Mouse (Mus musculus) kidney, adult 2 months (tissue): ENCODE data around the gene 7420426K07Rik. TPM values are rescaled to one million over a fixed set of nuclear protein-coding genes. Genes with fewer than 3 reads are reported as not detected.

Experiments
- DNase-seq: peaks from one replicate; pipeline ENCODE4 v3.0.0; 2021
- H3K27ac ChIP-seq: fragments of 200-500 bp; 2 replicates; pipeline ENCODE4 v1.5.1; 2012; ENCODE audit warnings: low read depth, low read length, control low read depth, inconsistent platforms; ENCODE audit not compliant: insufficient read depth
- H3K27me3 ChIP-seq: fragments of 200-500 bp; replicated peaks from 2 replicates; pipeline ENCODE4 v1.6.1; 2012; ENCODE audit warnings: mild to moderate bottlenecking, moderate library complexity, low read length, inconsistent platforms; ENCODE audit not compliant: control insufficient read depth, insufficient read depth
- H3K36me3 ChIP-seq: fragments of 200-500 bp; 2 replicates; pipeline ENCODE4 v1.6.1; 2012; ENCODE audit warnings: mild to moderate bottlenecking, moderate library complexity, low read length, inconsistent platforms; ENCODE audit not compliant: control insufficient read depth, insufficient read depth
- H3K4me1 ChIP-seq: fragments of 200-500 bp; 2 replicates; pipeline ENCODE4 v1.6.1; 2011; ENCODE audit warnings: low read length; ENCODE audit not compliant: control insufficient read depth, insufficient read depth
- H3K4me3 ChIP-seq: fragments of 200-500 bp; 2 replicates; pipeline ENCODE4 v1.5.1; 2011; ENCODE audit warnings: mild to moderate bottlenecking, low read depth, low read length, control low read depth; ENCODE audit not compliant: insufficient read depth
- CTCF ChIP-seq: fragments of 200-500 bp; conservative IDR thresholded peaks from 2 replicates; pipeline ENCODE4 v1.5.1; 2011; ENCODE audit warnings: low read depth, mild to moderate bottlenecking, control low read depth, low read length, moderate library complexity, mixed read lengths; ENCODE audit not compliant: insufficient read depth, insufficient read length
- POLR2A ChIP-seq: fragments of 200-500 bp; IDR thresholded peaks from one replicate; pipeline ENCODE4 v1.6.1; 2011; ENCODE audit warnings: low read depth, low read length, control low read depth
- WGBS: fragments of 180-500 bp; shearing (Covaris S2); methylation state at CpG from one replicate; pipeline ENCODE4 v1.1.7; 2018; 5-methylcytosine and 5-hydroxymethylcytosine counted together
- polyA plus RNA-seq: library from polyadenylated mRNA; depleted of rRNA; stranded (reverse); fragments of >200 nt; gene quantifications from 2 replicates; pipeline ENCODE4 v1.2.3, GENCODE M21; 2012

The 7420426K07Rik gene
- polyA plus RNA-seq, 1 experiment: not detected

DNA sequence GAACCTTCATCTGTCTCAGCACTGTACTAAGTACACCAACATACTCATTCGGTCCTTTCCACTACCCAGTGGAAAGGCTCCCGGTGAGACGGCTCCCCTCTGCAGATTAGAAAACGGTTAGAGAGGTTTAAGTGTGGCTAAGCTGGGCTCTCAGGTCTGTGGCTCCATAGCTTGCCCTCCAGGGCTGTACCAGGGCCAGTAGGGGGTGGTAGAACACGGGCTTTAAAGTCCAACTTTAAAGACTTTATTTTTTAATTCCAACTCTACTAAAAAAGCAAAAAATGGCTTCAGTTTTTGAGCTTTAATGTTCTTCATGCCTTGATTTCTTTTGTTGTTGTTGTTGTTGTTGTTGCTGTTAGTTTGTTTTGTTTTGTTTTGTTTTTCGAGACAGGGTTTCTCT is 21.3 kb downstream of the 7420426K07Rik start:
- H3K4me3 ChIP-seq: no peak overlapping the region
- H3K27me3 ChIP-seq: no peaks in the 10 kb centered on the region
- no peaks in the 10 kb centered on the region for H3K4me1 ChIP-seq
- DNase-seq: no peak
- TF ChIP-seq POLR2A: no peak
- no peak for TF ChIP-seq CTCF
- 71% methylated on average over 6 of the region's 6 CpGs for WGBS
- H3K27ac ChIP-seq: no peak overlapping the region
- no peaks in the 10 kb centered on the region for H3K36me3 ChIP-seq

DNA sequence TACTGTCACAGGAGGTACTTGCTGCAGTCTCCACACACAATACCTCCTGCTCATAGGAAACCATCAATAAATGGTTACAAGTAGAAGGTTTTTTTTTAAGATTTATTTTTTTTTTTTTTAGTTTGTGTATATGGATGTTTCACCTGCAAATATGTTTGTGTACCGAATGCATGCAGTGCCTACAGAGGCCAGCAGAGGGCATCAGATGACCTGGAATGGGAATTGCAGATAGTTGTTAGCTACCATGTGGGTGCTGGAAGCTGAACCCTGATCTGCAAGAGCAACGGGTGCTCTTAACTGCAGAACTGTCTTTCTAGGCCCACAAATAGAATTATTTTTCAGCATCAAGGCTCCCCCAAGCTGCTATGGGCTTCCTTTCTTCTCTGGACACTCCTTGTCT is 26.6 kb downstream of the 7420426K07Rik start:
- H3K27me3 ChIP-seq: no peaks in the 10 kb centered on the region
- H3K27ac ChIP-seq: no peak overlapping the region
- no peaks in the 10 kb centered on the region for H3K36me3 ChIP-seq
- WGBS: 81% methylated on average over 2 of the region's 2 CpGs
- H3K4me1 ChIP-seq: no peaks in the 10 kb centered on the region
- TF ChIP-seq POLR2A (no peak), CTCF (peak; percentile 18; the same call in 1 of the 2 replicates)
- no peak overlapping the region for H3K4me3 ChIP-seq
- DNase-seq: no peak

DNA sequence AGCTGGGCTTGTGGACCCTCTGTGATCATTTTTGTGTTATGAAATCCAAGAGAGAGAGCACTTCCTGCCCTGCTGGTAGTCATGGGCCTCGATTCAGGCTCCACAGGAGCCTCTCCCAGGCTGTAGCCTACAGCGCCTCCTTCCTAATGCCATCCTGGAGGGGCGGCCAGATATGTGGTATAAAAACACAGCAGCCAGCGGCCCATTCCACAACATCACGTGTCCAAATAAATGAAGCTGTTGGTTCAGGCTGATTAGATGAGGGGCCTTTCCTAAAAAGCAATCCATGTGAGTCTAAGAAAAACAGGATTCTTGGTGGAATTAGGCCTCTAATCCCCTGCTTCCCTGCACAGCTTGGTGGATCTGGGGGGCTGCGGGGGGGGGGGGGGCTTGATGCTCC is 30.0 kb downstream of the 7420426K07Rik start:
- no peak for TF ChIP-seq POLR2A
- no peak for TF ChIP-seq CTCF
- 52% methylated on average over 6 of the region's 6 CpGs for WGBS
- H3K4me3 ChIP-seq: no peak overlapping the region
- no peaks in the 10 kb centered on the region for H3K36me3 ChIP-seq
- DNase-seq: no peak
- no peaks in the 10 kb centered on the region for H3K27me3 ChIP-seq
- no peaks in the 10 kb centered on the region for H3K4me1 ChIP-seq
- no peak overlapping the region for H3K27ac ChIP-seq

DNA sequence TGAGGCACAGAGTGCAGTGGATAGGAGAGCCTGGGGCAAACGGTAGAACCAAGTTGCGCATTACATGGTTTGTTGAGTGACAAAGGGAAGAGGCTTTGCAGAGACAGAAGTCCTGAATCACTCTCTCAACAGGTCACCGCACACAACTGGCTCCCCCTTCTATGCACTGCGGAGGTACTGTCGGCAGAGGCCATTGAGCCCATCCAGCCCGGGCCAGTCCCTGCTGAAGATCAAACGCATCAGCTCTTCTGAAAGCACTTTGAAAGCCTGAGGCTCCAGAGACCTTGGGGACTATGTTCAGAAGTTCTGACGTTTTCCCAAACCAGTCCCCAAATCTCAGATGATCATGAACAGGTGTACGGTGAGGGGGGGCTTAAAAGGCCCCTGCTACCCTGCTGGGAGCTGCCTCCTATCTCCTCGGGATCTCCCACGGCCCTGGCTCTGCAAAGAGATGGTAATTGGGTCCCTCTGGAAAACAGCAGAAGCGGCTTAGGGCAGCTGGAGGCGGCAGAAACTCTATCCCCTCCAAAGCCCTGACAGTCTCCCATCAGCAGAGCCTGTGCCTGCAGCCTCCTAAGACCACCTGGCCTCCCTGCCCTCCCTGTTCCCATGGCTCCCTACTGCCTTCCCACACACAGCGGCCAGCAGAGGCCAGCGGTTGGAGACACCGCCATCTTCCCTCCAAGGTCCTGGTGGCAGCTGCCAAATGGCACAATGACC is 32.4 kb downstream of the 7420426K07Rik start:
- 26% methylated on average over 16 of the region's 16 CpGs for WGBS
- Histone ChIP-seq H3K4me3 (no peak overlapping the region), H3K36me3 (no peaks in the 10 kb centered on the region), H3K27ac (no peak overlapping the region), H3K4me1 (no peaks in the 10 kb centered on the region), H3K27me3 (no peaks in the 10 kb centered on the region)
- DNase-seq: no peak
- TF ChIP-seq POLR2A (no peak), CTCF (no peak)

DNA sequence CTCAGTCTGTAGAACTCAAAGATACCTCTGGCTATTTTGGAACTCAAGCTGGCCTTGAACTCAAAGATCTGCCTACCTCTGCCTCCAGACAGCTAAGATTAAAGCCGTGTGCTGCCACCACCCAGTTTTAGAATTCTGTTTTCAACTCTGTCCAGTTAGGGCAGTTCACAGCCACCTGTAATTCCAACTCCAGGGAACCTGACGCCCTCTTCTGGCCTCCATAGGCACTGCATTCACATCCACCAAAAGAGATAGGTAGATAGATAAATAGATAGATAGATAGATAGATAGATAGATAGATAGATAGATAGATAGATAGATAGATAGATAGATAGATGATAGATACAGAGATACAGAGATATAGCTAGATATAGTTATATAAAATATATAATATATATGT is 36.4 kb downstream of the 7420426K07Rik start:
- Histone ChIP-seq H3K36me3 (no peaks in the 10 kb centered on the region), H3K27ac (no peak overlapping the region), H3K4me3 (no peak overlapping the region), H3K4me1 (no peaks in the 10 kb centered on the region), H3K27me3 (no peaks in the 10 kb centered on the region)
- no peak for DNase-seq
- TF ChIP-seq POLR2A (no peak), CTCF (peak; percentile 45)
- 18% methylated on average over 2 of the region's 2 CpGs for whole genome bisulfite sequencing

DNA sequence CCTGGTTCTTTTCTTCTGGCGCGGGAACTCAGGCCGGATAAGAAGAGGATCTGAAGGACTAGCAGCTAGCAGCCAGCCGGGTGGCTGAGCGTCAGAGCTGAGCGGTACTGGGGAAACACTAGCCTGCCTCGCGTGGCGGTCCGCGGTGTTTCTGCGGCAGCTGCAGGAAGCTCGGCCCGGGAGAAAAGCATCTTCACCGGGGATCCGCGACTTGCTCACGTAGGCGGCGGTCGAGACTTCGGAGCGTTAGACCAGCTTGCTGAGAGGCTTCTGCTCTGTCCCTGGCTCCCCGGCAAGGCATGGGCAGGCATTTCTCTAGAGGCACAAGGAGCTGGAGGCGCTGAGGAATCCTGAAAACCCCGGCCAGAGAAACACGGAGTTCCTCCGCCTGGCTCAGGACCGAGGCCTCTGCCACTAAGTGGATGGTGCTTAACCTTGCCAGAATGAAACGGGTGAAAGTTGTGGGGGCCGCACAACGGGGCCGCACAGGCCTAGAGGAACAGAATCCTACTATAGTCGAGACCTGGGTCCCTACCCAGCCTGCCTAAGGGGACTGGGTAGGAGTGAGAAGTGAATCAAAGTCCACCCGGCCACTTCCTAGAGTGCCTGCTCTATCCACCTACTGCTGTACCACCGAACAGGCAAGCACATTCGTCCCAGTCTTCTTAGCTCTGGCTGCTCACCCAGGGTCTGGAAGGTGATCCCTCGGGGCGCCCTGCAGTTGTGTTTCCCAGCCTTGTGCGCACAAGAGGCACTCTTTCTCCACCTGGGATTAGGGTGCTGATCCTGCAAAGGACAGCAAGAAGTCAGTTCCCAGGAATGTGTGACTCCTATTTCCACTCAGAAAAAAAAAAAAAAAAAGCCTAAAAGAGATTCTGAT is 49.5 kb downstream of the 7420426K07Rik start:
- WGBS: 1% methylated on average over 40 of the region's 40 CpGs

DNA sequence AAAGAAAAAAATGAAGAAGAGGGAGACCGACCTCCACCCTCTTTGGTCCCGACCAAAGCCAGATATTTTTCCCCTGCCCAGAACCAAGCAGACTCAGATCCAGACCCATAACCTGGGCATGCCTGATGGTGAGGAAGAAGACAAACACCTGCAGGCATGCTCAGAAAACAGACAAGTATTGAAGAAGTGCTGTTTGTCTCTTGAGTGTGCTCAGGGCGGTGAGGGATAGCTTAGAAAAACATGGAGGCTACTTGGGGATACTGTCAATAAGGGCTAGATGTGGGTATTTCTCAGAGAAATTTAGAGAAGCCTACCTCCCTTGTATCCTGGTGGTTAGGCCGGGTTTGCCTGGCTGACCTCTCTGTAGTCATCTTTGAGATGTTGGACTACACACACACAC is 50.4 kb downstream of the 7420426K07Rik start:
- H3K27me3 ChIP-seq: peaks cover 20% of the 10 kb centered on the region

More for the DNA sequence above, 49.5 kb downstream of the 7420426K07Rik start:
- Histone ChIP-seq H3K36me3 (no peaks in the 10 kb centered on the region), H3K4me1 (no peaks in the 10 kb centered on the region), H3K4me3 (no peak overlapping the region), H3K27ac (no peak overlapping the region), H3K27me3 (peaks cover 17% of the 10 kb centered on the region)
- TF ChIP-seq POLR2A (no peak), CTCF (no peak)
- DNase-seq: no peak

More for the DNA sequence above, 50.4 kb downstream of the 7420426K07Rik start:
- Histone ChIP-seq H3K27ac (no peak overlapping the region), H3K4me1 (no peaks in the 10 kb centered on the region), H3K36me3 (no peaks in the 10 kb centered on the region), H3K4me3 (no peak overlapping the region)
- DNase-seq: no peak
- TF ChIP-seq CTCF (no peak), POLR2A (no peak)
- 6% methylated on average over 4 of the region's 4 CpGs for WGBS
